Mouse (Mus musculus) olfactory bulb, adult 2 months (tissue): ENCODE measurements around the gene Lsm7.

Experiments
- CTCF ChIP-seq: fragments of 200-500 bp; IDR thresholded peaks from 2 replicates; pipeline ENCODE4 v1.5.1; 2012; ENCODE audit warnings: low read depth, mild to moderate bottlenecking, low read length, moderate library complexity; ENCODE audit not compliant: insufficient read depth
- POLR2A ChIP-seq: fragments of 200-500 bp; IDR thresholded peaks from 2 replicates; pipeline ENCODE4 v1.6.1; 2012; ENCODE audit warnings: mild to moderate bottlenecking, low read depth, low read length, moderate library complexity; ENCODE audit not compliant: insufficient read depth

- no peak for TF ChIP-seq CTCF
- TF ChIP-seq POLR2A, result no peak
Observed at GRCm38 (mm10) chr10:80862305-80862704, 7.3 kb upstream of the Lsm7 start.
